Mouse (Mus musculus): ENCODE measurements around the gene Gcnt2.

- TF ChIP-seq CTCF (IDR thresholded peaks at IDR 0.05; ENCODE audit: control insufficient read depth, insufficient read depth, insufficient read length): no peak
- TF ChIP-seq MYOD1 (IDR thresholded peaks at IDR 0.05; ENCODE audit: control insufficient read depth, insufficient read length, low read depth): no peak
- TF ChIP-seq USF1 (IDR thresholded peaks at IDR 0.05; ENCODE audit: low read depth): no peak
- no peak for TF ChIP-seq MYOG (IDR thresholded peaks at IDR 0.05; ENCODE audit: control insufficient read depth, extremely low read depth, insufficient read length)
- no peak for TF ChIP-seq FOSL1 (IDR thresholded peaks at IDR 0.05; ENCODE audit: insufficient read depth, low read length, poor library complexity, severe bottlenecking)
Measured at GRCm38 (mm10) chr13:40884878-40885277, 25.3 kb downstream of the Gcnt2 start.
